Mouse (Mus musculus) brown adipose tissue, adult 24 weeks (tissue): Measurements from ENCODE around the gene Prom2. TPM values are rescaled to one million over a fixed set of nuclear protein-coding genes. Genes with fewer than 3 reads are reported as not detected.
A peak's percentile ranks its signal among the peaks of the same experiment; 100 is the strongest.

Experiments
- H3K27ac ChIP-seq: fragments of 200-500 bp; replicated peaks from 2 replicates; pipeline ENCODE4 v1.5.1; 2012; ENCODE audit warnings: low read depth, mild to moderate bottlenecking, low read length
- H3K4me1 ChIP-seq: fragments of 200-500 bp; 2 replicates; pipeline ENCODE4 v1.6.1; 2012; ENCODE audit warnings: low read length, mixed read lengths; ENCODE audit not compliant: control insufficient read depth, insufficient read depth, insufficient read length
- H3K4me3 ChIP-seq: fragments of 200-500 bp; 2 replicates; pipeline ENCODE4 v1.5.1; 2012; ENCODE audit warnings: low read depth, mild to moderate bottlenecking, low read length, moderate library complexity; ENCODE audit not compliant: insufficient read depth
- polyA plus RNA-seq: library from polyadenylated mRNA; stranded (reverse); fragments of >200 nt; gene quantifications from 2 replicates; pipeline ENCODE4 v1.2.4, GENCODE M21; 2012; ENCODE audit not compliant: missing spikeins, insufficient read depth, insufficient read length

The Prom2 gene
- polyA plus RNA-seq, 1 experiment, result not detected

DNA sequence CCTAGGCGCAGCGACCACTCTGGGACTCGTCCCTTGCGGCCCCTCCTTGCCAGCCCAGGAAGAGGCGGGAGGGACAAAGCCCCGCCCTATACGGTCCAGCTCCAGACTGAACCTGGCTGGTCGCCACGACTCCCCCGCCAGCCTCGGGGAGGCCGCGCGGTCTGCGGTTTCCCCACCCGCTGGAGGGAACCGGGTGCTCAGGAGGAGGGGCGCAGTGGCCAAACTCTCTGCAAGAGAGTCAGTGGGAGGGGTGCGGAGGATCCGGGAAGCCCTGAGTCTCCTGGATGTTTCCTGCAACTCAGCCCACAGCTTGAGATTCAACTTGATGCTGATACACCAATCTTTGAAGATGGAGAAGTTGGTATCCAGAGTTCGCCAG lies 58.7 kb downstream of the Prom2 start:
- Histone ChIP-seq H3K4me1 (no peaks in the 10 kb centered on the region), H3K27ac (no peak overlapping the region)

DNA sequence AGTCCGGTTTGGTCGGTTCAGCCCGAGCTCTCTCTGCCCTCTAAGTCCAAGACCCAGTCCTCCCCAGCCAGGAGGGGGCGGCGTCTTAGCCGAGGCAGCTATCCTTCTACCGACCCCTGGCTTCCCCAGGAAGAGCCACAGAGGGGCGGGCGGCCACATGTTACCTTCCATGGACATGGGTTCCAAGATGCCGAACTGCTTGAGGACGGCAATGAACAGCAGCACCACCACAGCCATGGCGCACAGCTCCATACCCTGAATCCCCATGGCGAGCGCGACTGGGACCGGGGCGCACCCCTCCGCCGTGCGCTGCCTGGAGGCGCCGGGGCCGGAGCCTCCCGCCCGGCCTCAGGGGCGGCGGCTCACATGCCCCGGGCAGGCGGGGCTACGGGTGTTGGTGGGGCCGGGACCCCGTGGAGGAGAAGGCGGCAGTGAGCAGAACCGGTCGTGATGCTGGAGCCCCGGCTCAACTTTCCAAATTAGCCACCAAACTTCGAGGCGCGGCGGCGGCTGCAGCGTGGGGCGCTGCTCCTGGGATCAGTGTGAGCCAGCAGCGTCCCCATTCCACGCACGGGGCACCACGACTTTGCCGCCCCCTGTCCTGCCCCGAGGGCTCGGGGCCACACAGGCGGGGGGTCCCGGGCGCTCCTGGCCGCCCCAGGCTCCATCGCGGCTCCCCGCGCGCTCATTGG lies 59.3 kb downstream of the Prom2 start:
- H3K4me1 ChIP-seq, result no peaks in the 10 kb centered on the region
- H3K27ac ChIP-seq, result no peak overlapping the region

More for the DNA sequence above, 58.7 kb downstream of the Prom2 start:
- peak overlapping the region; percentile 56 for H3K4me3 ChIP-seq

DNA sequence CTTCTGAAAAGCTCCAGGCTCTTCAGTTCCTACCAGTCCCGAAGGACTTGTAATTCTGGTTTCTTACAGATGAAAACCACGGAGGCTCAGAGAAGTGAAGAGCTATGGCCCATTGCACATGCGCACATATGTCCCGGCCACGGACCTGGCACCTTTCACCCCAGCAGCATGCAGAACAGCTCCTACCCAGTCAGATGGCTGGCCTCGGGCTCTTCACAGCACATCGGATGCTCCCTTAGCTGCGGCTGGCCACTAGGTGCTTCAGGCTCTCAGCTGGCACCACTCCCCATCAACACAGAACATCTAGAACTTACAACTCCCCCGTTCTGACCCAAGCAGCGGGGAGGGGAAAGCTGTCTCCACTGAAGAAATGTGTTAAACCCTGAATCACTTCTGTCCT lies 61.5 kb downstream of the Prom2 start:
- Histone ChIP-seq H3K4me1 (no peaks in the 10 kb centered on the region), H3K27ac (no peak overlapping the region), H3K4me3 (no peak overlapping the region)

More for the DNA sequence above, 59.3 kb downstream of the Prom2 start:
- H3K4me3 ChIP-seq, result peak overlapping the region; percentile 56

GRCm38 (mm10) chr2:127479210-127479609 lies 62.1 kb downstream of the Prom2 start:
- no peak overlapping the region for H3K27ac ChIP-seq
- no peak overlapping the region for H3K4me3 ChIP-seq
- no peaks in the 10 kb centered on the region for H3K4me1 ChIP-seq

Other genes with a start within 250 kb of the Prom2 start
- gene Dusp2, start 205.3 kb downstream of the Prom2 start, polyA plus RNA-seq, result 0.63 TPM in 1 of 2 replicates, not detected in the other
- gene Astl, start 202.8 kb downstream of the Prom2 start, polyA plus RNA-seq, result not detected in 2 replicates
- gene Adra2b, start 178.3 kb downstream of the Prom2 start, polyA plus RNA-seq, result 0.38 TPM in 1 of 2 replicates, not detected in the other
- not detected in 2 replicates for gene Gpat2, start 116.3 kb downstream of the Prom2 start, polyA plus RNA-seq
- gene Fahd2a, start 96.9 kb downstream of the Prom2 start, polyA plus RNA-seq, result 103 and 106 TPM in 2 replicates
- gene Kcnip3, start 19.4 kb downstream of the Prom2 start, polyA plus RNA-seq, result 0.63 TPM in 1 of 2 replicates, not detected in the other
- gene Zfp661, start 45.6 kb upstream of the Prom2 start, polyA plus RNA-seq, result 2.1 TPM in 2 replicates
- 238 and 284 TPM in 2 replicates for gene Mrps5, start 45.8 kb upstream of the Prom2 start, polyA plus RNA-seq
- gene Mal, start 115.2 kb upstream of the Prom2 start, polyA plus RNA-seq, result 1.5 TPM in 2 replicates
- gene Mall, start 188.5 kb upstream of the Prom2 start, polyA plus RNA-seq, result 2.4 and 3.4 TPM in 2 replicates
- gene Nphp1, start 247.4 kb upstream of the Prom2 start, polyA plus RNA-seq, result 24.4 and 28.2 TPM in 2 replicates